Mouse (Mus musculus): ENCODE measurements around the gene Gm11541.

DNA sequence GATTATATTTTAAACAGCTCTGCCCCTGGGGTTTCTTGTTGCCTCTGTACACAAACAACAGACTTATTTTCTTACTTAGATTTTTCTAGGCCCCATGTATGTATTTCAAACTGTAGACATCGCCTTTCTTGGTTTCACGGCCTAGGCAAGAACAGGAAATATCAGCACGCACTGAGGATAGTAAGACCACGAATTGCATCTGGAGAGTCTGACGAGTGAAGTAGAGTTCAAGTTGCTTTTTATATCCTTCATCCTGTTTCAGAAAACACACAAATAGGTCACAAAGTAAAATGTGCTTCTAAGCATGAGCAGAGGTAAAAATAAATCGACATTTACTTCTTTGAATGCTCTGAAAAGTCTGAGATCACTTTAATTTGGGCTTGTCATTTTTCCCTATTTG is 8.8 kb downstream of the Gm11541 start:
- TF ChIP-seq GATA1 (IDR thresholded peaks at IDR 0.05; ENCODE audit: low read length), result no peak
- TF ChIP-seq TAL1 (IDR thresholded peaks at IDR 0.05; ENCODE audit: low read length), result no peak
